Comparison of ENCODE assay signal across 15 mouse cellular contexts in genomic region chr6:81076602-81077001, GRCm38 (mm10).
DNase-seq lines count a peak whose midpoint lies in the region.
"Had no signal": no experiment of that assay in that cellular context is flagged by ENCODE, and none has a peak within 500 bp of the region (broad histone marks: within the 10 kb centered on the region; RNA-seq: fewer than 3 reads in every experiment).

No protein-coding gene starts in this region.

- intact Hi-C loops in left cerebral cortex, postnatal 10 days (cut with DNase I), result no loop called here

- DNase-seq in ES-CJ7 (ENCODE audit: low read depth, low spot score) (peak; percentile 94), R1 (ENCODE audit: low read depth, low spot score) (peak; percentile 90), ZHBTc4 (ENCODE audit: low read depth, low spot score) (peak; percentile 87)
- DNase-seq in left cerebral cortex, postnatal 10 days (ENCODE audit: extremely low spot score in 1 of 2, low spot score in 2 of 2), result no peak
- no peak for DNase-seq in layer of hippocampus, postnatal 10 days (ENCODE audit: low spot score in 2 of 2)
- DNase-seq in layer of hippocampus, postnatal 36 days, result no peak
- DNase-seq: adrenal gland, adult 2 months; adrenal gland, postnatal 10 days; adrenal gland, postnatal 25 days; cerebellum, adult 11-12 months; cerebellum, adult 2 months; cerebellum, adult 9-10 months; cerebellum, postnatal 10 days; cerebellum, postnatal 25 days; forebrain, postnatal 0 days had no signal

Comparison
In these comparisons a context has a peak if more than half of its experiments do, and no peak if none do; other contexts are left out.
1. DNase-seq: peak in ES-CJ7 (single experiment), R1 (single experiment) and ZHBTc4 (single experiment); none in left cerebral cortex, postnatal 10 days (0 of 2), layer of hippocampus, postnatal 10 days (0 of 2) and layer of hippocampus, postnatal 36 days (0 of 2).